Mouse (Mus musculus): Measurements from ENCODE around the gene Armh1.

DNA sequence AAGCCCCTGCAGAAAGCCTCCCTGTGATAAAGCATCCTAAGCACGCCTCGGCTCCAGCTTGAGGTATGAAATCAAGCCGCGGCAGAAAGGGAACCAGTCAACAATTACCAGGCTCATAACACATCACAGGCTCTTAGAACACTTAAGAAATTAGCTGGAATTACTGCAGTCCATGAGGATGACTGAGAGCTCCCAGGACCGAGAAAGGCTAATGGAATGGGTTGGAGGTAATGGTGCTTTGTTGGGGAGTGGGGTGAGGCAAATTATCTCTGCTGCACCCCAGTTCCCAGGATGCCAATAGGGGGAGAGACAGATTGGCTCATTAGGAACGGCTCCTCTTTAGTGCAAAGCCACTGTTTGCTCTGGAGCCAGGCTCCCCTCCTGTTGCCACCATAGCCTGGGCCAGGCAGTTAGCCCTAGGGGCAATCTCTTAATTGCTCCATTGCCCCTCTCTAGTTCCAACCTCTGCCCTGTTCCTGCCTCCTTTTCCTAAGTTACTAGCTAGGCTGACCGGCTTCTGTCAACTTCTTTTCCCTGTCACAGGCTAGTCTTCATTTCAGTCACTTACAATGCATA is 17.7 kb downstream of the Armh1 start:
- TF ChIP-seq CTCF (IDR thresholded peaks at IDR 0.05; ENCODE audit: borderline replicate concordance, control insufficient read depth, extremely low read depth, insufficient read depth, low read length, poor library complexity): no peak
- TF ChIP-seq POLR2A (IDR thresholded peaks at IDR 0.05; ENCODE audit: control insufficient read depth, extremely low read depth, insufficient read depth, low read length, poor library complexity): no peak
